Mouse (Mus musculus) spleen, postnatal 14 days (tissue): ENCODE data around the gene Casp2.

Experiments used
- DNase-seq, 2 experiments: peaks; one replicate each; pipeline ENCODE4 v3.0.0; 2021 to 2022; ENCODE audit warnings: low spot score in 2 of 2

The Casp2 gene

GRCm38 (mm10) chr6:42264626-42265312, at the start of gene Casp2:
TSS of gene Casp2 (plus strand) at chr6:42264985.
- DNase-seq: peak; percentile 95

- DNase-seq: no peak
These were observed 49.8 kb upstream of the Casp2 start, which contains the start of gene Tas2r144 for GRCm38 (mm10) chr6:42215028-42215427. TSS of gene Tas2r144 (plus strand) at chr6:42215328.

GRCm38 (mm10) chr6:42222286-42222685, 42.5 kb upstream of the Casp2 start:
- DNase-seq: no peak

GRCm38 (mm10) chr6:42225046-42225445, 39.7 kb upstream of the Casp2 start:
- DNase-seq: no peak

- peak; percentile 24 to 51 for DNase-seq
These were observed 37.3 kb upstream of the Casp2 start for GRCm38 (mm10) chr6:42227240-42228101.

GRCm38 (mm10) chr6:42229610-42230009, 35.2 kb upstream of the Casp2 start:
- no peak for DNase-seq

- no peak for DNase-seq
These were observed 33.6 kb upstream of the Casp2 start for GRCm38 (mm10) chr6:42231191-42231590.

GRCm38 (mm10) chr6:42237276-42237805, 27.4 kb upstream of the Casp2 start:
- no peak for DNase-seq

- DNase-seq: no peak
These were observed 23.3 kb upstream of the Casp2 start for GRCm38 (mm10) chr6:42241311-42242045.

- DNase-seq: peak; percentile 58 to 68
These were observed 19.0 kb upstream of the Casp2 start, which contains the start of gene Gstk1 for GRCm38 (mm10) chr6:42245711-42246353. TSS of gene Gstk1 (plus strand) at chr6:42245935.

- no peak for DNase-seq
These were observed 17.6 kb upstream of the Casp2 start for GRCm38 (mm10) chr6:42247173-42247572.

GRCm38 (mm10) chr6:42247981-42248380, 16.8 kb upstream of the Casp2 start:
- no peak for DNase-seq

GRCm38 (mm10) chr6:42251791-42252190, 13.0 kb upstream of the Casp2 start:
- no peak for DNase-seq

GRCm38 (mm10) chr6:42253103-42253502, 11.7 kb upstream of the Casp2 start:
- DNase-seq: no peak

GRCm38 (mm10) chr6:42257303-42257863, 7.4 kb upstream of the Casp2 start:
- DNase-seq: peak; percentile 32 to 51

- DNase-seq: no peak
These were observed 4.4 kb upstream of the Casp2 start for GRCm38 (mm10) chr6:42260430-42260829.

GRCm38 (mm10) chr6:42261524-42262170, 3.1 kb upstream of the Casp2 start, which contains the start of gene Tmem139:
TSS of gene Tmem139 (plus strand) at chr6:42261970.
- no peak for DNase-seq

GRCm38 (mm10) chr6:42265391-42266330, 876 bp downstream of the Casp2 start:
- no peak for DNase-seq

- no peak for DNase-seq
These were observed 6.0 kb downstream of the Casp2 start for GRCm38 (mm10) chr6:42270817-42271216.
